Mouse (Mus musculus): ENCODE results near the gene Cryl1. TPM values are rescaled to one million over a fixed set of nuclear protein-coding genes. Genes with fewer than 3 reads are reported as not detected.

Gene Cryl1
- polyA plus RNA-seq, 1 experiment from 2014 or later, result 7.4 TPM

DNA sequence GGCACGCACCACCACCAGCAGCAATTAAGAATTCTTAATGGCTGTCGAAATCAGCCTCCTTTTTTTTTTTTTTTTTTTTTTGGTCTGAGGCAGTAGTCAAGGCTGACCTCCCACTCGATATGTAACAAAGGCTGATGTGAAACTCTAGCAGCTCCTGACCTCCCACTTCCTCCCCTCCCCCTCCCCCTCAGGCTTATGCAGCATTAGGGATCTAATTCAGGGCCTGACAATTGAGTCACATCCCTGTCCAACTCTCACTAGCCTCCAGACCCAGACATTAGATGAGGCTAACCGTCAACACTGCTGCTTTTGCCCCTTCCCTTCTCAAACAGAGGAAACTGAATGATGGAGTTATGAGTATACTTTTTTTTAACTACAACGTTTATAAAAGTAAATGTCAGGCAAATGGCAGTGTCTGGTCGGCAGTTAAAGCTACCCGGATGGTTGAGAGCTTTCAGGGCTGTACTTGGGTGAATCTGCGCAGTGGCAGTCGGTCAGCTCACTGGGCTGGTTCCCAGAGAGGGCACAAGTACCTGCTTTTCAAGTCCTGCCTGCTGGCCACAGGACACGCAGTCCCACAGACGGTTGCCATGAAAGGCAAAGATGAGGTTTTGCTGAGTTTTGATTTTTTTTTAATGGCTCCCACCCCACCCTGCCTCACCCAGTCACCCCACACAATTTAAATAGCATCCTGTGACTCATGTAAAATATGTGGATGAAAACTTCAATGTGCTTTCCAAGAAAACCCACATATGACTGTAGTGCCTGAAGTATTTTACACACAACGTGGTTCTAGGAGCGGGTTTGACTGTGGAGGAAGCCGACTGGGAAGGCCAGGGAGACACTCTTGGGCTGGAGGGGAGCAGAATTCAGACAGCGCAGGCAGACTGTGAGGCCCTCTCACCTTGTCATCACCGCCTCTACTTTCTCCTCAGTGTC is 81.4 kb downstream of the Cryl1 start:
- ATAC-seq (replicated peaks; ENCODE audit: low FRiP score) (no peak), DNase-seq (ENCODE audit: low spot score) (no peak)
- Histone ChIP-seq H3K27me3 (ENCODE audit: control insufficient read depth, insufficient read depth, low read length) (no peaks in the 10 kb centered on the region), H3K9ac (ENCODE audit: low read length) (no peak overlapping the region), H3K36me3 (ENCODE audit: control insufficient read depth, insufficient read depth, low read length) (no peaks in the 10 kb centered on the region), H3K4me2 (ENCODE audit: low read depth, low read length, severe bottlenecking) (no peak overlapping the region), H3K9me3 (ENCODE audit: control insufficient read depth, low read length) (no peaks in the 10 kb centered on the region), H3K4me3 (ENCODE audit: low read depth, low read length) (no peak overlapping the region), H3K27ac (ENCODE audit: low read depth, low read length) (no peak overlapping the region), H3K4me1 (replicated peaks; ENCODE audit: control insufficient read depth, insufficient read depth, low read length) (peaks cover 5% of the 10 kb centered on the region; the same call in 1 of the 2 replicates)
- 62% methylated on average over 16 of the region's 16 CpGs for WGBS

DNA sequence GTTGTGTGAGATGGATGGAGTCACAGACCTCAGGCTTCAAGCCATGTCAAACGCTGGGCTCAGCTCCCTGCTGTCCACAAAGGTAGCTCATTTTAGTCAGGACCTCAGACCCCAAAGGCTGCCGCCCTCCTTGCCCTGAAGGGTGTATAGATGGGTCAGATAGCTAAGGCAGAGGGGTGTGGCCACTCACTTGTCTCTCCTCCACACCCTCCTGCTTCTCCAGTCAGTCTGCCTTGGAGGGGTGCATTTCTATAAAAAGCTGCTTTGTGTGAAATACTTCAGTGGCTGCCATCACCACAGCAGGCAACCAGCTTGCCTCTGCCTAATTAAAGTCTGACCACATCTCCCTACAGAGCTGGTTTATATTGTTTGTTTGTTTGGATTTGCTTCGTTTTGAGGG is 82.4 kb downstream of the Cryl1 start:
- WGBS, result 39% methylated on average over 3 of the region's 3 CpGs
- ATAC-seq (replicated peaks; ENCODE audit: low FRiP score) (no peak), DNase-seq (ENCODE audit: low spot score) (no peak)
- H3K9me3 ChIP-seq (ENCODE audit: control insufficient read depth, low read length), result no peaks in the 10 kb centered on the region
- H3K27me3 ChIP-seq (ENCODE audit: control insufficient read depth, insufficient read depth, low read length), result no peaks in the 10 kb centered on the region
- H3K9ac ChIP-seq (ENCODE audit: low read length), result no peak overlapping the region
- H3K4me2 ChIP-seq (ENCODE audit: low read depth, low read length, severe bottlenecking), result no peak overlapping the region
- no peaks in the 10 kb centered on the region for H3K36me3 ChIP-seq (ENCODE audit: control insufficient read depth, insufficient read depth, low read length)
- no peak overlapping the region for H3K4me3 ChIP-seq (ENCODE audit: low read depth, low read length)
- H3K27ac ChIP-seq (ENCODE audit: low read depth, low read length), result 0 out of 2 replicates have a peak overlapping the region, but pooled peaks have one; percentile 6
- peaks cover 5% of the 10 kb centered on the region; the same call in 1 of the 2 replicates for H3K4me1 ChIP-seq (replicated peaks; ENCODE audit: control insufficient read depth, insufficient read depth, low read length)

DNA sequence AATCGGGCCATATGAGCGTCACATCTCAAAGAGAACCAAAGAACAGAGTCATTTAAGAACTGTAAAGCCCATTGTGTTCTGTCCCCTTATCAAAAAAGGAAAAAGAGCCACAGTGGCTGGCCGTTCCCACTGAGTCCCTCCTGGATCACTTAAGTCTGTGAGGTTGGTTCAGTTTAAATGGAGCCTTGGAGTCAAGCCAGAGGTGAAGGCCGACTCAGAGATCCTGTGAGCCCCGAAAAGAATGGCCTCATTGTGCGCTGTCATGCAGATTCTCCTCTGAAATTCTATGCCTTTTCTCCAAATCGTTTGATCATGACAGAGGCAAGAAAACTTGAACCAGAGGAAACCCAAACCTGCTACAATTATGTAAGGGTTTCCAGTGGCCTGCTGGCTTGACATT is 82.8 kb downstream of the Cryl1 start:
- no peaks in the 10 kb centered on the region for H3K27me3 ChIP-seq (ENCODE audit: control insufficient read depth, insufficient read depth, low read length)
- DNase-seq (ENCODE audit: low spot score), result no peak

DNA sequence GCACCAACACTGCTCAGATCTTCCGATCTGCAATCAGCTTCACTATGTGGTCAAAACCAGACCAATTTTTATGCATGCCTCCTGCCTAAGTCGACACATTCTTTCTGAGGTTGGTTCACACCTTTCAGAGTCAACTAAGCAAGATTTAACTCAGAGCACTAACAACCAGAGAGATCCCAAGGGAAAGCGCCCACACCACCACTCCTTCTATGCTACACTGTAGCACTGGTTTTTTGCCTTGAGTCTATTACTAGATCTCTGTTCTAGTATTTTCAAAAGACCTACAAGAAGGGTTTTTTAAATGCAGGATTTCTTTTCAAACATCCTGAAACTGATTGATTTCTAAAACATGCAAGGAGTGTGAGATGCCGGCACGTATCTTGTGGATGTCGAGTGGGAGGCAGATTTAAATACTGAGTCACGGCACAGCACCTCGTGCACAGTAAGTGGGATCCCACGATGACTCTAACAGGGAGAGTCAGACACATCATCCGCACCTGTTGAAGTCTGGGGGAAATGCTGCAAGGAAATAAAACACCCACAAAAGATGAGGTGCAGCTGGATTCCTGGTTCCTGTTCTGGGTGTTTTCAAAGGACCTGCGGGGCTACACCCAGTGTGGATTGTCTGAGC is 96.6 kb downstream of the Cryl1 start:
- no peaks in the 10 kb centered on the region for H3K9me3 ChIP-seq (ENCODE audit: control insufficient read depth, low read length)
- 89% methylated on average over 11 of the region's 11 CpGs for WGBS
- no peak overlapping the region for H3K9ac ChIP-seq (ENCODE audit: low read length)
- H3K4me3 ChIP-seq (ENCODE audit: low read depth, low read length), result no peak overlapping the region
- no peak overlapping the region for H3K4me2 ChIP-seq (ENCODE audit: low read depth, low read length, severe bottlenecking)
- no peaks in the 10 kb centered on the region for H3K27me3 ChIP-seq (ENCODE audit: control insufficient read depth, insufficient read depth, low read length)
- ATAC-seq (replicated peaks; ENCODE audit: low FRiP score) (no peak), DNase-seq (ENCODE audit: low spot score) (no peak)
- H3K4me1 ChIP-seq (replicated peaks; ENCODE audit: control insufficient read depth, insufficient read depth, low read length), result no peaks in the 10 kb centered on the region
- no peak overlapping the region for H3K27ac ChIP-seq (ENCODE audit: low read depth, low read length)
- no peaks in the 10 kb centered on the region for H3K36me3 ChIP-seq (ENCODE audit: control insufficient read depth, insufficient read depth, low read length)

More for the DNA sequence above, 82.8 kb downstream of the Cryl1 start:
- ATAC-seq (replicated peaks; ENCODE audit: low FRiP score), result no peak
- H3K27ac ChIP-seq (ENCODE audit: low read depth, low read length), result 0 out of 2 replicates have a peak overlapping the region, but pooled peaks have one; percentile 6
- peaks cover 5% of the 10 kb centered on the region; the same call in 1 of the 2 replicates for H3K4me1 ChIP-seq (replicated peaks; ENCODE audit: control insufficient read depth, insufficient read depth, low read length)
- WGBS, result 63% methylated on average over 7 of the region's 7 CpGs
- no peak overlapping the region for H3K4me2 ChIP-seq (ENCODE audit: low read depth, low read length, severe bottlenecking)
- no peak overlapping the region for H3K9ac ChIP-seq (ENCODE audit: low read length)
- H3K36me3 ChIP-seq (ENCODE audit: control insufficient read depth, insufficient read depth, low read length), result no peaks in the 10 kb centered on the region
- H3K9me3 ChIP-seq (ENCODE audit: control insufficient read depth, low read length), result no peaks in the 10 kb centered on the region
- no peak overlapping the region for H3K4me3 ChIP-seq (ENCODE audit: low read depth, low read length)

DNA sequence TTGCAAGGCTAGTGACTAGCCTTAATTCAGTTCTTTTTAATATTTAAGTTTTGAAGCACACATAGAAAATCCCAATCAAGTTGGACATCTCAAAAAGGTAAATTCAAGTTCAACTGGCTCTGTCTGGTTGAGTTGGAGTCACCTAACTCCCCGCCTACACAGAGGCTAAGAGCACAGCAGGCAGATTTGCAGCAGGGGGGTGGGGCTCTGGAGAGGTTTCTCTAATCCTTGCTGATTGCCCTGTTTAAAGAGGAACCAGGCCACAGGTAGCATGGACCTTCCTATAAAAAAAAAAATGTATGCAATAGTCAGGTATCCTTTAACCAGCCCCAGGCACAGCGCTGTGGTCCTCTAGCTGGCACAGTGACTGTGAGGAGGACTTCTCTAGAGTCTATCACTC is 97.8 kb downstream of the Cryl1 start:
- Histone ChIP-seq H3K4me2 (ENCODE audit: low read depth, low read length, severe bottlenecking) (no peak overlapping the region), H3K27ac (ENCODE audit: low read depth, low read length) (no peak overlapping the region), H3K27me3 (ENCODE audit: control insufficient read depth, insufficient read depth, low read length) (no peaks in the 10 kb centered on the region), H3K9me3 (ENCODE audit: control insufficient read depth, low read length) (no peaks in the 10 kb centered on the region), H3K36me3 (ENCODE audit: control insufficient read depth, insufficient read depth, low read length) (no peaks in the 10 kb centered on the region), H3K4me3 (ENCODE audit: low read depth, low read length) (no peak overlapping the region), H3K4me1 (replicated peaks; ENCODE audit: control insufficient read depth, insufficient read depth, low read length) (no peaks in the 10 kb centered on the region), H3K9ac (ENCODE audit: low read length) (no peak overlapping the region)
- ATAC-seq (replicated peaks; ENCODE audit: low FRiP score), result no peak
- WGBS, result 41% methylated on average over 2 of the region's 2 CpGs
- DNase-seq (ENCODE audit: low spot score), result no peak

DNA sequence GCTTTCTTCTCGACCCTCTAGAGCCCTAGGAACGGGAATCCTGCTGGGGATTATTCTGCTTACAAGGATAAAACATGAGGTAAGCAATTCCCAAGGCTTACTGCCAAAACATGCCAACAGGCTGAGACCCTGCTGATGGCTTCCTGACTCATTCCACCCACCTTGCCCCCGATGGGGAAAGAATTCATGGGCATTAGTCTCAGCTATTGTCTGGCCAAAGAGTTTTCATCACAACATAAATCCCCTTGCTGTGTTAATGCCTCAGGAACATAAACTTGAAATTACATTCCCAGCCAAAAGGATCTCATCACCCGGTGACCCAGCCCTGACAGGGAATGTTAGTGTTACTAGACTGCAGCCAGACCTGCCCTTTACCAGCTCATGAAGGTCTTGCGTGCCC is 100.7 kb downstream of the Cryl1 start:
- Histone ChIP-seq H3K4me1 (replicated peaks; ENCODE audit: control insufficient read depth, insufficient read depth, low read length) (no peaks in the 10 kb centered on the region), H3K9me3 (ENCODE audit: control insufficient read depth, low read length) (no peaks in the 10 kb centered on the region), H3K27ac (ENCODE audit: low read depth, low read length) (no peak overlapping the region), H3K4me3 (ENCODE audit: low read depth, low read length) (no peak overlapping the region), H3K9ac (ENCODE audit: low read length) (no peak overlapping the region), H3K27me3 (ENCODE audit: control insufficient read depth, insufficient read depth, low read length) (no peaks in the 10 kb centered on the region), H3K36me3 (ENCODE audit: control insufficient read depth, insufficient read depth, low read length) (no peaks in the 10 kb centered on the region), H3K4me2 (ENCODE audit: low read depth, low read length, severe bottlenecking) (no peak overlapping the region)
- ATAC-seq (replicated peaks; ENCODE audit: low FRiP score) (no peak), DNase-seq (ENCODE audit: low spot score) (no peak)
- 66% methylated on average over 5 of the region's 5 CpGs for WGBS

DNA sequence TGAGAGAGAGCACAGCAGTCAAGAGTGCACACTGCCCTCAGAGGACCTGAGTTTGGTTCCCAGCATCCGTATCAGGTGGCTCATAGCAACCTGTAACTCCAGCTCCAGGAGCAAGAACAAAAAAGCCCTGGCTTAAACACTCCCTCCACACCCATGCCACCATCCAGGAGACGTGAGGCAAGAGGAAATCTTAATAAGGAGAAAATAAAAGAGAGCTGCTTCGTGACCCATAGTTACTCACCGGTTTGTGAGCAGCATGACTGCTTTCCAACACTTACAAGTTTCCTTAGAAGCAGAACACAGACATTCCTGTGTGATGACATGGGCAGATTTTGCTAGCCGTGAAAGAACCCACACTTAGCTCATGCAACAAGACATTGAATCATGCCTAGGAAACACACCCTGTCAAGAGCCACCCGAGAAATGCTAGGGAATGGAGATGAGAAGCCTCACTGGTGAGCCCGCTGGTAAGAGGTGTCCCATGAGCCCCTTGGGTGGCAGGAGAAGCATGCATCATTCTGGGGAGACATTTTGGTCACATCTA is 106.9 kb downstream of the Cryl1 start:
- Histone ChIP-seq H3K36me3 (ENCODE audit: control insufficient read depth, insufficient read depth, low read length) (no peaks in the 10 kb centered on the region), H3K4me2 (ENCODE audit: low read depth, low read length, severe bottlenecking) (no peak overlapping the region), H3K4me1 (replicated peaks; ENCODE audit: control insufficient read depth, insufficient read depth, low read length) (peaks cover 6% of the 10 kb centered on the region; the same call in 1 of the 2 replicates), H3K9ac (ENCODE audit: low read length) (no peak overlapping the region), H3K9me3 (ENCODE audit: control insufficient read depth, low read length) (no peaks in the 10 kb centered on the region), H3K4me3 (ENCODE audit: low read depth, low read length) (no peak overlapping the region), H3K27me3 (ENCODE audit: control insufficient read depth, insufficient read depth, low read length) (no peaks in the 10 kb centered on the region), H3K27ac (ENCODE audit: low read depth, low read length) (no peak overlapping the region)
- ATAC-seq (replicated peaks; ENCODE audit: low FRiP score) (no peak), DNase-seq (ENCODE audit: low spot score) (no peak)
- 87% methylated on average over 7 of the region's 7 CpGs for WGBS

DNA sequence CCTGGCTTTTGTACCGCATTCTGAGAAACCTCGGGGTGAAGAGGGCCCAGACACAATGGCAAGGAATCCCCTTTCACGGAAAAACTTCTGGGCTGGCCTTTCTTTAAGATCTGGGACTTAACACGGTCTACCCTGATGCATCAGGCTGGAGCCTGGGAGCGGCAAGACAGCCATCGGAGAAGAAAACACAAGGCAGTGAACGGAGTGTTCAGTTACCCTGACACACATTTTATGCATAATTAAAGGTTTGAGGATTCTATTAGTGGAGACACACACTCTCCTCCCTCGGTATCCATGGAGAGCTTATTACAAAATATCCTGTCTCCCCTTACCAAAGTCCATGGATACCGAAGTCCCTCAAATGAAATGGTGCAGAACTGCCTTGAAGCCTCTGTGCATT is 109.2 kb downstream of the Cryl1 start:
- H3K36me3 ChIP-seq (ENCODE audit: control insufficient read depth, insufficient read depth, low read length), result no peaks in the 10 kb centered on the region
- no peak for DNase-seq (ENCODE audit: low spot score)
- H3K27ac ChIP-seq (ENCODE audit: low read depth, low read length), result no peak overlapping the region
- no peak for ATAC-seq (replicated peaks; ENCODE audit: low FRiP score)
- H3K9ac ChIP-seq (ENCODE audit: low read length), result no peak overlapping the region; the same call in 1 of the 2 replicates
- no peaks in the 10 kb centered on the region for H3K27me3 ChIP-seq (ENCODE audit: control insufficient read depth, insufficient read depth, low read length)
- WGBS, result 30% methylated on average over 9 of the region's 9 CpGs
- H3K4me1 ChIP-seq (replicated peaks; ENCODE audit: control insufficient read depth, insufficient read depth, low read length), result peaks cover 6% of the 10 kb centered on the region; the same call in 1 of the 2 replicates
- no peak overlapping the region for H3K4me3 ChIP-seq (ENCODE audit: low read depth, low read length)
- no peak overlapping the region for H3K4me2 ChIP-seq (ENCODE audit: low read depth, low read length, severe bottlenecking)
- H3K9me3 ChIP-seq (ENCODE audit: control insufficient read depth, low read length), result no peaks in the 10 kb centered on the region
